Mouse (Mus musculus): Measurements from ENCODE around the gene Vti1a.

Gene Vti1a

DNA sequence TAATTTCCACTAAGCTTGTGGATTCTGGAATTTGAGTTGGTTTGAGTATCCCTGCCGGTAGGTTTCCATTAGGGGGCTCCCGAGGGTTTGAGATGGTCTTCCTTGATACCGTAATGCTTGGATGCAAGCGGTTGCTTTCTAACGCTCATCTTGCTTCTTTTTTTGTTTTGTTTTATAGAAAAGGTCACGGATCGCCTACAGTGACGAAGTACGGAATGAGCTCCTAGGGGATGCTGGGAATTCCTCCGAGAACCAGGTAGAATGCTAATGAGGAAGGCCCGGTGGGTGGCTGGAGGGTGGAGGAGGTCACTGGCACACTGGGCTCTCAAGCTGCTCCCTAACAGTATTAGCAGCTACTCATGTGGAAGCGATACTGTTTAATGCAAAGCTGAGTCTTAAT is 64.7 kb downstream of the Vti1a start:
- DNase-seq (ENCODE audit: low read depth), result no peak

DNA sequence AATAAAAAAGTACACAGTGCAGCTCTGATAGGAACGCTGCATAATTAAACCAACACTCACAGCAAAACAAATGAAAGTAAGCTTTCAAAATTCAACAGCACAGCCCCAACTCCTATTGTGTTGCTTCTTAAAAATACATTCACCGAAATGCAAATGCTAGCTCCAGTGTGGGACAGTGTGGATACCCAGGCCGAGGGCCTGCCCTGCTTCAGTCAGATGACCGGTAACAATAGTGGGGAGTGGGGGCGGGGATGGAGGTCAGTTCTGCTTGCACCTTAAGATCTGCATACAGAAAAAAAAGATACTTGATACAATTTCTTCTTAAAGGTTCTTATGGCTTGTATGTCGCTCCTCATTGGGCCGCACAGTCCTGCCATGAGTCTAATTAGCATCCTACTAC is 65.2 kb downstream of the Vti1a start:
- DNase-seq (ENCODE audit: low read depth), result no peak

DNA sequence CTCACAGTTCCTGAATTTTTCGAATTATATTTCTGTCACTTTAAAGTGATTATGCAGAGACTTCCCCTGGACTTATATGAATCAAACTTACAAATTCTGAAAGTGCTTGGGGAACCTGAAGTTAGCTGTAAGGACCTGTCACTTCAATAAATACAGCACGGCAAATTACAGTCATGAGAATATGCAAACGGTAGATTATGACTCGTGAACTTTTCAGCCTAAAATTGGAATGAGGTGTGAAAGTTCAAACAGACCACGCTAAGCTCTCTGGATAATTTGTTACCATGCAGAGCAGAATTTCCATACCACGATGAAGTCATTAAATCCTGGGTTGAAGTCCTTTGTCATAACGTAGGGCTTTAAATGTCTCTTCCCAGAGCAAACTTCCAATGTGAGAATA is 66.7 kb downstream of the Vti1a start:
- DNase-seq (ENCODE audit: low read depth), result no peak

DNA sequence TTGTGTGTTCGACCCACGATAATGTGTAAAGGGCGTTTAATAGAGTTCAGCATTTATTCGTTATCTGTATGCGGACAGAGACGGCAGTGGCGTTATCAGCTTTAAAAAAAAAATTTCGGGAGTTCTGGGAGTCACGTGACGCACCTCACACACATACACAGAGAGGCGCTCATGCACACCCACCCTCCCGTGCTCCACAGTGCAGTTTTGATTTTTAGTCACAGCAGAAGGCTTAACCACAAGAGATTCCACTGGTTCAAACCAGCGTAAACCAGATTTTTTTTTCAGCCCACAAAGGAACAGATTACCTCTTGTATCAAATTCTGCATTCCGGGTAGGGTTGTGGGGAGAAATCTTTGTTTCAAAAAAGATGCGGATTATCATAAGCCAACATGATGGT is 68.5 kb downstream of the Vti1a start:
- DNase-seq (ENCODE audit: low read depth), result no peak

DNA sequence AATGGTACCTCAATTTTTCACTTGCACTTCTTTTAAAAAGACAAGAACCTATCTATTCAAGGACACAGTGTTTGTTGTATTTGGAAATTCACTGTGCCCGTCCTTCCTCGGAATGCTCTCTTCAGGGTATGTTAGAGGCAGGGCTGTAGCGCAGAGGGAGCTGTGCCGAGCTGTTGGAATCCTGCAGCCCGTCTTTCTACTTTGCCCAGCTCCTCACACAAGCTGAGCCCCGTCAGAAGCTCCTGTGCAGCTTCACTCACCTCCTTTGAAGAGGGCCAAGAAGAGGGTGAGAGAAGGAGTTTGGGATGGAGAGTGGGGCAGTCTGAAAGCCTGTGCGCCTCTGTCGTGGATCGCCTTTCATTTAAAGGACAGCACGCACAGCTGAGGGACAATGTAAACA is 72.9 kb downstream of the Vti1a start:
- no peak for DNase-seq (ENCODE audit: low read depth)

DNA sequence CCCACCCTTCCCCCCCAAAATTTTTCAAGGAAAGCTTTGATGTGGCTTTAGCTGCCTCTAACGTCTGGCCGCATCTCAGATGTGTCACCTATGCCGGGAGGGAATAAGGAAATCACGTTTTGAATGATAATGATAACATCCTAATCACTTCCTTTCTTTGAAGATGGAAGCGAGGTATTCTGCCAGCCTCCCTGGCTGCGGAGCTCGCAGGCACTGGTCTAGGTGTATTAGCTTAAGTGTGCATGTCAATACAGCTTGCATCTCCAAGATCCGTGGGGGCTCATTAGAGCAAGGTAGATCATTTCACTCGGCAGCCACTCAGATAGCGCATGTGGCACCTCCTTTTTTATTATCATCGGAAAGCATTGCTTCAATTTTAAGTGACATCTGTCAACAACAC is 74.2 kb downstream of the Vti1a start:
- no peak for DNase-seq (ENCODE audit: low read depth)

DNA sequence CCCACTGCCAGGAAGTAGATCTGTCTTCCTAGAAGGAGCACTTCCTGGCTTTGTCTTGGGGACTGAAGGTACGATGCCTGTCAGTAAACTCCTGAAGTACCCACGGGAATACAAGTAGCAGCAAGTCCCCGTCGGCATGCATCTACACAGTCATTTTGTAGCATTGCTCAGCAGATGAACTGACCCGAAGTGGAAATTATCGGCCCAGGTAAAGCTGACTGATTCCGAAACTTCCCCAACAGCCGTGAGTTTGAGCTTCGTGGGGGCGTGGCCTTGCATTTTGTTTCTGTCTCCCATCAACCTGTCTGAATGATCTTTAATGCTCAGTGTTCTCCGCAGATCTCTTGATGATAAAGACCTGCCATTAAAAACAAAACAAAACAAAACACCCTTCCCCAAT is 85.5 kb downstream of the Vti1a start:
- DNase-seq (ENCODE audit: low read depth), result no peak

DNA sequence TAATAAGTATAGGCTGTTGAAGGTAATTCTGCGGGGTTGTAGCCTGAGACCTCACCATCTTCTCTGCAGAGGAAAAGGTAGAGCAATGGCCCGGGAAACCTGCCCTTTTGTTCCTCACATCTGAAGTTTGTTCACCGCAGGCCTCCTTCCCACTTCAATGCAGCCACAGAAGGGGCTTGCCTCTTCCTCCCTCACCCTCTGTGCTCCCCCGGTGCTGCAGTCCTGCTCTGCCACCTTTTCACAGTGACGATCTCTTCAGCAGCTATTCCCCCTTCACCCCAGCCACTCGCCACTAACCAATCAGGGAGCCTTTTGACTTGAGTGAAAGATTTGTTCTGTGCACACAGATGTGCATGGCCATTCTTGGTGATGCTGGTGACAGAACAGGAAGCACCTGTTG is 92.4 kb downstream of the Vti1a start:
- no peak for DNase-seq (ENCODE audit: low read depth)

DNA sequence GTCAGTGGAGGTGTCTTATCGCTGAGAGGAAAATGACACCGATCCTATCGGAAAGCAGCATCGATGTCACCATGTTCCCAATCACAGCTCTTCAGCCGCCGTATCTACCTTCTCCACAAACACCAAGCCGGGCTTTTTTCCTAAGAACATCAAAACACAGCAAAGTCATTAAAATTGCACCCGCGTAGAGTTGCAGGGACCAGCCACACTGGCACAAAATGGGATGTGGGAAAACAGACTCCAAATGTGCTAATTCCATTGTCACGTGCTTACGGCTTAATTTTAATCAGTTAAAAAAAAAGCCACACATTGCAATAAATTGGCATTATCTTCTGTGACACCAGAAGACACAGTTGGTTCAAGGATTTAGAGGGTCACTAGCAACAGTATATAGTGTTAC is 95.3 kb downstream of the Vti1a start:
- DNase-seq (ENCODE audit: low read depth), result no peak

DNA sequence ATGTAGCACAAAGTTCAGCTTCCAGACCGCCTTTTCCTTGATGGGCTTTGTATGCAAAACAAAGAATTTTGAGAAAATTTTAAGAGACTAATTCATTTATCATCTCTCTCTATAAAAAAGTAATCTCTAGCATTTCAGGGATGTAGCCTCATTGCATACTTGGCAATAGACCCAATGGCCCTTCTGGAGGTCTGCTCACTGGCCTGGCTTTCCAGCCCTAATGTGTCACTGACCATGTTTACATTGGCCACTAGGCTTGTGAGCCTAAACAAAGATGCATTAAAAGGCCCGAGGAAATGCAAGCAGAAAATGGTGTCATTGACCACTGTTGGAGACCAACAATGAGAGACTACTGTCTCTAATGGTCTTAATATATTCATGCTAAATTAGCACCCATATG is 95.8 kb downstream of the Vti1a start:
- DNase-seq (ENCODE audit: low read depth), result peak; percentile 46

DNA sequence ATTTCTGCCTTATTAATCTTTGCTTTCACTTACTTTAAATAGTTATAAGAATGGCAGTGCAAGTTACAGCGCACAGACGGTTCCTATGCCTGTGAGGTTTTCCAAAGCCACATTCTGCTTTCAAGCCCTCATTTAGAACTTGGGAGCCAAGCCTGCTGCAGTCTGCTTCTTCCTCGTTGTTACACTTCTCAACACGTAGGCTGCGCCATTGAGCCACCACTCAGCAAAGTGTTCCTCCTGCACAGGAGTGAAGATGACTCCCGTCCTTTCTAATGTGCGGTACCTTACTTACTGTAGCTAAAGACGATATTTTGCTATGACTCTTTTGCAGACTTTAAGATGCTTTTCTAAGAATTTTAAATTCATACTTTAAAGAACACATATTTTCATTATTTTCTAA is 98.0 kb downstream of the Vti1a start:
- peak; percentile 80 for DNase-seq (ENCODE audit: low read depth)

DNA sequence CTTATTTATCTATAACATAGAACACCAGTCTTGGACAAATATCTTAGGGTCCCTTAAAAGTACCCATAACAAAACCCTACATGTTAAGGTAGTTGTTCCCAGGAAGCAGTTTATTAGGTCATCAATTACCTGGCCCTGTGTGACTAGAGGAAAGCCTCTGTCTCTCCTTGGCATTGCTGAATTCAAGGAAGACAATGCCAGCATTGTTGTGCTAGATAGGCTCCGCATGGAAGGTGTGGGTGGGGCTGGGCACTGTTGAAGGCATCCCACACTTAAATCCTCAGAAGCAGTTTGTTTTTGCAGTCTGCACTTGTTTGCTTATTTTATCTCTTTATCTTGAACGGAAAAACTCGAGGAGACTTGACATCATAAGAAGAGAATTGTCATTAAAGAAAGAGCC is 102.7 kb downstream of the Vti1a start:
- DNase-seq (ENCODE audit: low read depth), result no peak

DNA sequence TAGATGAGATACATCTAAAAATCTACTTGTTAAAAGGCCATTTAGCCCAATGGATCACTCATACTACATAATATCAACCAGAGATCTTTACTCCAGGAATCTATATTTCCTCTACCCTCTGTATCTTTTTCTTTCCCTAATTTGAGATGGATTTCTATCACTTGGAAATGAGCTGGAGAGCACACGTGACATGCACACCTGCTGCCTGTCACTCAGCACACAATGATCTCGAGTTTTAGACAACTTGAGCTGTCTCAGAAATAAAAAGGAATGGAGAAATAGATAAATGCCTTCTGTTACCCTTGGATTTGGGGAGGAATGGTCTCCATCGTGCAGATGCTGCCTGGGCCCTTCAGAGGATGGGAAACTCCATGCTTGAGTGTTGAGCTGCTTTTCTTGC is 103.9 kb downstream of the Vti1a start:
- DNase-seq (ENCODE audit: low read depth), result no peak

DNA sequence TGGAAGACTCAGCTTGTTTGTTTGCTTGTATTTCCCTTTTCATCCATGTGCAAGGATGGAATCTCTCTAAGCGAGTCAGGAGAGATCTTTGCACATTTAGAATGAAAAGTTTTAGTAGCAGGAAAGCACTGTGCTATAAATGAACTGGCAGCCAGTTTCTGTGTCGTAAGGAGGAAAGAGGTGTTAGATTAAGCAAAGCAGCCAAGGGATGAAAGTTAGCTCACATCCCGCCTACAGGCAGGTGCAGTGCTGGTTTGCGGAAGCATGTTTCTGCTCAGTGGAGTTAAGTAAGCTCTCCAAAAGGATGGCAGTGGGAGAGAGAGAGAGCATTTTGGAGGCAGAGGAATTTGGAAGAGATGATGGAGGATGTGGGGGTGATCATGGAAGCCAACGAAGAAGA is 105.7 kb downstream of the Vti1a start:
- DNase-seq (ENCODE audit: low read depth), result no peak

DNA sequence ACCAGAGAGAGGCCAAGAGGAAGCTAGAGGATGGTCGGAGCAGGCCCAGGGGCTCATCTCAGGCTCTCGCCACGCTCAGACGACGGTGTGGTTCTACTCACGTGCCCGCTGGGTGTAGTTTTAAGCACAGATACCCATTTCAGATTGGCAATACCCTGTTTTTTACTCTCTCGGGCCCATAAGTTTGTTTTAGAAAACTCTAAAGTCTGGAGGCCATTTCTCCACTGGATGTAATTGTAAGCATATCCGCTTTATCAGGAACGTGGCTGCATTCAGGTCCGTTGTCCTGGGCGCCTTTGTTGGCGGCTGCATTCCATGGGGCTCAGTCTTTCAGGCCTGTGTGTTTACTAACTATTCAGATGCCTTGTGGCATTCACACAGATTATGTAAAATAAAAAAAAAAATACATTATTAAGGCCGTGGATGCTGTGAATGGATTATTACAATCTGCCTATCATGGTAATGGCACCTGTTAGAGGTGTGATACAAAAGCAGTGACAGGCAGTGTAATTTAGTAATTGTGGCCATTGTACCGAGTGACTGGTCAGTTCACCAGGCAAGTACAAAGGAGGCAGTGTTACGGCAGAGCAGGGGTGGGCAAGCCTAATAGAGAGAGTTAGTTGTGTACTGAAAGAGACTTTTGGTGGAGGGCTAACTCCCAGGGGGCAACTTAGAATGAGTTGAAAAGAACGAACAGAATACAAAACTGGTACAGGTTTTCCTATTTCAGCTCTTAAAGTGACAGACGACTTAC is 106.4 kb downstream of the Vti1a start:
- no peak for DNase-seq (ENCODE audit: low read depth)

DNA sequence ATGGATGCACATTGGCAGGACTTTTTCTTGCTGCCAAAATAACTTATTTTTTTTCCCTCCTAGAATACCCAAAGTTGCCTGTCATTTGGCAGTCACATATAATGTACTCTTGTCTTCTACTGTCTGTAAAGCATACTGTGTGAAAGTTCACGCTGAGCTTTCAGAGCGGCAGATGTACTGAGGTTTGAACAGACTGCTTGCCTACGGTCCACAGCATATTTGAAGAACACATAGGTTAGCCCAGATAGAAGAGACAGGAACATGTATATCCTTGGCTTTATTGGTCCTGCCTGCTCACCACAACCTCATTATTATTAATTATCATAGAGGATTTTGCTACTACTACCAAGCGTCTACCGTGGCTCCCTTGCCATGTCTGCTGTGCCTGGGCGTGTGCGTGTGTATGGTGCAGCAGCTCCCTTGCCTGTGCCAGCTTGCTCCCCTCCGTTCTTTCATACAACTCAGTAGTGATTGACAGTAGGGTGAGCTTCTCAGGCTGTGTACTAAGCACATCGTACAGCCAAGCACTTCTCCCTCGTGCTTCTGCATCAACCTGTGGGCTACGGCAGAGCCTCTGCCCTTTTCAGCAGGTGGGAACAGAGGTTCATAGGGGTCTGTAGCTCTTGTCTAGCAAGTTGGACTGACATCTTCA is 107.1 kb downstream of the Vti1a start:
- DNase-seq (ENCODE audit: low read depth), result no peak

DNA sequence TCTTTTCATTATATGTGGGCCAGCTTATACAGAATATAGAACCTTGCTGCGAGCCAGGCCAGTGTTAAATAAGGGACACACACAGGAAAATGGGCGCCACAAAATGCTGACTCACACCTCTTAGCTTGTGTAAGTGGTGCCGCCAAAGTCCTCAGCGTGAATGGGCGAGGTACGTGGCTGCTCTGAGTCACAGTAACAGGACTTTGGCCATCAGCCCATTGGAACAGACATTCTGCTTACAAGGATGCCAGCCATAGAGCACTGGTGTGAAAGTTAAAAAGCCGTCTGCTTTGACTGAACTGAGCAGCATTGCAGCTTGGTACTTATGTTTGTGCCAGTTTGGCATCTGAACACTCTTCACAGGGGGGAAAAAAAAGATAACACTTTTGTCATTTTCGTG is 107.9 kb downstream of the Vti1a start:
- peak; percentile 94 for DNase-seq (ENCODE audit: low read depth)

DNA sequence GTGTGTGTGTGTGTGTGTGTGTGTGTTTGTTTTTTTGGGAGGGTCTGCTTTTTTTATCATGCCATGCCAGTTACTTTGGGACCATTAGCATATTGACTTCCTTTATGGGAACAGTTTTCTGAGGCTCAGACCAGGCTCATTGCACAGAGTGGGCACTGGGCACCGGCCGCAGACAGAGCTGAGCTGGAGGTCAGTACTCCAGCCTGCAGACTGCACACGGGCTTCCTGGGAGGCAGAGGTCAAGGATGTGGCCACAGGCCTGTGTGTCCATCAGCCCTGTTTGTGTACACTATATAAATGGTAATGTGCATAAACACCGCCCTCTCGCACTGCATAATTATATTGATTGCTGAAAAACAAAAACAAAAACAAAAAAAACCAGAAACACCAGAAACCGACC is 108.4 kb downstream of the Vti1a start:
- DNase-seq (ENCODE audit: low read depth), result peak; percentile 22

DNA sequence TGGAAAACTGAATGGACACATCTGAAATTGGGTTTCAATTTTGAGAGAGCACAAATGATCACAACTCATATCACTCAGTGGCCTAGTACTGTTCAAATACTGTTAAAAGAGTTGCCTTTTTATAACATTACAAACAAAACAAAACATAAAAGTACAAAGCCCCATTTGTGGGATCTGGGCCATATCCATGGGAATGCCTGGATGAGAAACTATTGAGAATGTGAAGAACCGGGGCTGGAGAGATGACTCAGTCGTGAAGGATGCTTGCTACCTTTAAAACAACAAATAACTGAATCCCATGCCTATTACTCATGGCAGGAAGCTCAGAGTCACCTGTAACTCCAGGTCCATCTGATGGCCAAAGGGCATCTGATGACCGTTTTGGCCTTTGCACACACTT is 124.2 kb downstream of the Vti1a start:
- DNase-seq (ENCODE audit: low read depth), result peak; percentile 66

DNA sequence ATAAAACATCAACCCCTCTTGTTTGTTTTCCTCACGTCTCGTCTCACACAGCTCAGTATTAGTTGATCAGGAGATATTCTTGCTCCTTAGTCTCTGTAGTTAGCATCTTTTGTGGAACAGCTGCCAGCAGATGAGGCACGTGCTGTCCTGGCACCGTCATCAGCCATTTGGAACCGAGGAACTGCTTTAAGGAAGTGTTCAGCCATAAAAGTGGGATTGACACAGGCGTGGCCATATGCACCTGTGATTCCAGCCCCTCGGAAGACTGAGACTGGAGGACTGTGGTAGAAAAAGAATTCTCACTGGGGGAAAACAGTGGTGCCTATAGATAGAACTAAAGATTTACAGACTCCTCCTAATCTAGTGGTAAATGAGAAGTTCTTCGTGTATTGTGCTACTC is 127.5 kb downstream of the Vti1a start:
- no peak for DNase-seq (ENCODE audit: low read depth)

DNA sequence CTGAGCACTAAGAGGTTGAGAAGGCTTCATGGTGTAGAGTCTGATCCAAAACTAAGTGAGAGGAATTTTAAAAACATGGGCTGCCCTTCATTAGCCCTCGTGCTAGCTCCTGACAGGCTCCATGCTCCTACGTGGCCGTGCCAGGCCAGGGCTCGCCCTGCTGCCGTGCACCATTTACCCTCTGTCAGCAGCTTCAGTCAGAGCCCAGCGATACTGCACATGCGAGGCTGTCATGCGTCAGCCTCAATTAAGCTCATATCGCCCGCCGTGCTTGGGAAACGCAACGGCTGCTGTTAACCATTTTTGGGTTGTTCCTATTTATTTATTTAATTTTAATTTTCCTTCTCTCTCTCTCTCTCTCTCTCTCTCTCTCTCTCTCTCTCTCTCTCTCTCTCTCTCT is 133.0 kb downstream of the Vti1a start:
- no peak for DNase-seq (ENCODE audit: low read depth)

DNA sequence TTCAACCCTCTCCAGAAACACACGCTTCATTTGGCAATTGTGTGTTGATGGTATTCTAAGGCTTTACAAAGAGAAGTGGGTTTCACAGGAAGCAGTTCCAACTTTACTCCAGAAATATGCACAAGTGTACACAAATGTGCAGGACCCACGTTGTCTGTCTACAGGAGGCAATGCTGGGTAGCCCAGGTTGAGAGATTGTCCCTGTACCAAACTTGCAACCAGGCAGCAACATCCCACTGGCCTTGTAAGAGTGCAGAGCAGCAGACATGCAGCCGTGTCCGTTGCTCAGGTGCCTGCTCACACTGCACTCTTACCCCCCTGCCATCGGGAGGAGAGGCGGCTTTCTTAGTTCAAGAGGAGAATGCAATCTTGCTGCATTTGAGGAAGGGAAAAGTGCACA is 133.4 kb downstream of the Vti1a start:
- DNase-seq (ENCODE audit: low read depth), result no peak

DNA sequence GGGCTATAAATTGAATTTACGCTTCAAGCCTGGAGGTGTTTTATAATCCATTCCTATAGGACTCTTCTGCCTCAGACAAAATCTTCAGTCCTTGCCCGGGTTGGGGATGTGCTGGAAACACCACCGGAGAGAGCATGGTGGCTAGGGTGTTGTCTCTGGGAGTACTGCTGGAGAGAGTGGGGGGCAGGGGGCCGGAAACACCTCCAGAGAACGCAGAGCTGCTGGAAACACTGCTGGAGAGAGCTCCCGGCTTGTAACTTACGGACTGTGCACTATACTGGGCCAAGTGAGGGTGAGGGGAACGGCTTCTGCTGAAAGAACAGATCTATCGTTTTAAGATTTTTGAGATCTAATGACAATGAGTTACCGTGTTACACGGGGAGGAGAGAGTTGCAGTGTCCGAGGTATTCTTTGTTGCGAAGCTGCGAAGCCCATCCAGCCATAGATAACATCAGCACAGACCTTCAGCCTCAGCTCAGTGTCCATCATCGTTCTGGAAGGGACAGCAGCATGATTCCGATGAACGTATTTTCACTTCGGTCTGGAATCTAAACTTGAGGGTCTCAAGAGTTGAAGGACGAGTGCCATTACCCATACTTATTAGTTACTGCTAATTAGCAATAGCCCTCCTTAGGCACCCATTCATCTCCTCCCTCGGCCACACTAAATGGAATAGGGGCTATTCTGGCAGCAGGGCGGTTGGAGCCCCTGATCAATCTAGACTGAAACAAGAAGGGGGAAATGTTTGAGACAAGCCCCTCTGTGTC is 140.4 kb downstream of the Vti1a start:
- no peak for DNase-seq (ENCODE audit: low read depth)
